Mouse (Mus musculus) myocyte (in vitro differentiated cells): ENCODE data around the gene Jagn1.

Experiments
- E2F4 ChIP-seq: IDR thresholded peaks from one replicate; pipeline ENCODE4 v1.6.1; 2011; ENCODE audit warnings: mild to moderate bottlenecking, control low read depth, moderate library complexity; ENCODE audit not compliant: insufficient read depth
- MAX ChIP-seq: IDR thresholded peaks from one replicate; pipeline ENCODE4 v1.6.1; 2011; ENCODE audit warnings: low read depth, mild to moderate bottlenecking, control low read depth
- MYOD1 ChIP-seq, 3 experiments: IDR thresholded peaks; one replicate each; pipeline ENCODE4 v1.6.1; 2011; ENCODE audit warnings: control low read depth in 2 of 3, low read depth in 2 of 3, mild to moderate bottlenecking in 2 of 3, moderate library complexity in 1 of 3; ENCODE audit not compliant: insufficient read length in 2 of 3, control insufficient read depth in 1 of 3
- MYOG ChIP-seq, 3 experiments: IDR thresholded peaks; one replicate each; pipeline ENCODE4 v1.6.1; 2011; ENCODE audit warnings: control low read depth in 2 of 3, low read depth in 2 of 3, mild to moderate bottlenecking in 2 of 3; ENCODE audit not compliant: insufficient read length in 2 of 3, control insufficient read depth in 1 of 3, insufficient read depth in 1 of 3
- POLR2A ChIP-seq: IDR thresholded peaks from one replicate; pipeline ENCODE4 v1.6.1; 2011; ENCODE audit warnings: low read depth, mild to moderate bottlenecking, control low read depth, moderate library complexity; ENCODE audit not compliant: insufficient read length
- POLR2AphosphoS2 ChIP-seq: IDR thresholded peaks from one replicate; pipeline ENCODE4 v1.6.1; 2011; ENCODE audit warnings: low read depth, control low read depth; ENCODE audit not compliant: insufficient read length
- REST ChIP-seq: IDR thresholded peaks from one replicate; pipeline ENCODE4 v1.6.1; 2011; ENCODE audit warnings: mild to moderate bottlenecking, control low read depth, moderate library complexity; ENCODE audit not compliant: insufficient read depth, insufficient read length
- SRF ChIP-seq: IDR thresholded peaks from one replicate; pipeline ENCODE4 v1.6.1; 2011; ENCODE audit warnings: low read depth; ENCODE audit not compliant: control insufficient read depth, insufficient read length
- TCF3 ChIP-seq: IDR thresholded peaks from one replicate; pipeline ENCODE4 v1.6.1; 2011; ENCODE audit warnings: low read depth, control low read depth; ENCODE audit not compliant: insufficient read length
- USF1 ChIP-seq: IDR thresholded peaks from one replicate; pipeline ENCODE4 v1.6.1; 2011; ENCODE audit warnings: low read depth, mild to moderate bottlenecking, control low read depth, moderate library complexity

DNA sequence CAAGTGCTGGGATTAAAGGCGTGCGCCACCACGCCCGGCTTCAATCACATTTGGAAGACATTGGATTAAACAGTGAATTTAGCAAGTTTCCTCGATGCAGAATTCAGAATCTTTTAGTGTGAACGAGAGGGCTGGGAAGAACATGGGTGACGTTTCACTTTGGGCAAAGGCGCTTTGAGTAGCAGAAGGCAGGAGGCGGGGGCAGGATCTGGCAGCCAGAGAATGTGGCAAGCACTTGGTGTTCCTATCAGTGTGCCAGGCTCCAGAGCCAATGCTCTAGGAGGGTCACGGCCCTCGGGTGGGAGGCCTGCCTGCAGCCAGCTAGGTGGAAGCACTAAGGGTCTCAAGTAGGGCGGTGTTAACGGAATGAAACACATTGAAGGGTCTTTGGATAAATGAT lies 40.3 kb upstream of the Jagn1 start:
- TF ChIP-seq MYOD1 (IDR thresholded peaks at IDR 0.05; ENCODE audit: control insufficient read depth in 1 of 3, insufficient read length in 2 of 3, low read depth in 2 of 3) (no peak), POLR2A (no peak), MAX (no peak), USF1 (no peak), REST (no peak), SRF (no peak), TCF3 (no peak), POLR2AphosphoS2 (no peak), E2F4 (no peak), MYOG (IDR thresholded peaks at IDR 0.05; ENCODE audit: control insufficient read depth in 1 of 3, insufficient read depth in 1 of 3, insufficient read length in 2 of 3, low read depth in 2 of 3) (no peak)
